Mouse (Mus musculus) gastrocnemius, postnatal 10 days (tissue): Measurements from ENCODE around the gene Hdhd5. TPM values are rescaled to one million over a fixed set of nuclear protein-coding genes. Genes with fewer than 3 reads are reported as not detected.

Source experiments
- DNase-seq: peaks from one replicate; pipeline ENCODE4 v3.0.0; 2021; ENCODE audit warnings: mixed read lengths
- long read RNA-seq, 2 experiments: library from polyadenylated mRNA; stranded (forward); transcript quantifications; one replicate each; pipeline ENCODE4 v2.0.0; 2021
- total RNA-seq, 2 experiments: library from RNA; stranded (reverse); gene quantifications; 2 replicates each; pipeline ENCODE4 v1.2.3; 2021

Gene Hdhd5
- total RNA-seq = 10 to 100 TPM; 16.8 to 18.4 TPM
- long read RNA-seq, experiment 1, transcript Hdhd5-201 (8 exons, 1,928 nt) = major isoform, 20 of 27 reads
- long read RNA-seq, experiment 1, partial matches to known transcripts = 1 of 27 reads
- long read RNA-seq, experiment 1, other reads (novel, unspliced or antisense) = 6 of 27 reads
- long read RNA-seq, experiment 2, transcript Hdhd5-201 (8 exons, 1,928 nt) = major isoform, 23 of 31 reads
- long read RNA-seq, experiment 2, partial matches to known transcripts = 2 of 31 reads
- long read RNA-seq, experiment 2, other reads (novel, unspliced or antisense) = 6 of 31 reads

GRCm38 (mm10) chr6:120531020-120531965 lies at the start of gene Hdhd5:
Gene Hdhd5 (minus strand): TSS chr6:120531319.
- DNase-seq = peak; percentile 95

- no peak for DNase-seq
These were observed 49.5 kb upstream of the Hdhd5 start for GRCm38 (mm10) chr6:120580713-120581015.

GRCm38 (mm10) chr6:120579831-120580712 lies 49.0 kb upstream of the Hdhd5 start:
- peak; percentile 48 for DNase-seq

GRCm38 (mm10) chr6:120579110-120579830 lies 48.2 kb upstream of the Hdhd5 start:
- DNase-seq = no peak

- no peak for DNase-seq
These were observed 47.4 kb upstream of the Hdhd5 start for GRCm38 (mm10) chr6:120578471-120578870.

GRCm38 (mm10) chr6:120572372-120572771 lies 41.3 kb upstream of the Hdhd5 start:
- DNase-seq = no peak

GRCm38 (mm10) chr6:120568257-120568656 lies 37.1 kb upstream of the Hdhd5 start:
- DNase-seq = no peak

GRCm38 (mm10) chr6:120566911-120567909 lies 36.1 kb upstream of the Hdhd5 start:
- no peak for DNase-seq

GRCm38 (mm10) chr6:120556641-120557040 lies 25.5 kb upstream of the Hdhd5 start:
- no peak for DNase-seq

- no peak for DNase-seq
These were observed 25.0 kb upstream of the Hdhd5 start for GRCm38 (mm10) chr6:120555983-120556567.

GRCm38 (mm10) chr6:120555152-120555551 lies 24.0 kb upstream of the Hdhd5 start:
- DNase-seq = no peak

GRCm38 (mm10) chr6:120550173-120550572 lies 19.1 kb upstream of the Hdhd5 start:
- DNase-seq = no peak

- no peak for DNase-seq
These were observed 17.5 kb upstream of the Hdhd5 start for GRCm38 (mm10) chr6:120548581-120548980.

GRCm38 (mm10) chr6:120546973-120547372 lies 15.9 kb upstream of the Hdhd5 start:
- DNase-seq = no peak

GRCm38 (mm10) chr6:120546292-120546691 lies 15.2 kb upstream of the Hdhd5 start:
- DNase-seq = no peak

- no peak for DNase-seq
These were observed 10.9 kb upstream of the Hdhd5 start for GRCm38 (mm10) chr6:120542061-120542460.

GRCm38 (mm10) chr6:120541386-120541785 lies 10.3 kb upstream of the Hdhd5 start:
- DNase-seq = no peak

- DNase-seq = peak; percentile 20
These were observed 8.7 kb upstream of the Hdhd5 start for GRCm38 (mm10) chr6:120539781-120540231.

- DNase-seq = peak; percentile 70
These were observed 8.1 kb upstream of the Hdhd5 start for GRCm38 (mm10) chr6:120539132-120539759.
